Mouse (Mus musculus) CH12.LX (cell line): ENCODE measurements around the gene Zfp768. TPM values are rescaled to one million over a fixed set of nuclear protein-coding genes. Genes with fewer than 3 reads are reported as not detected.

Source experiments
- DNase-seq: peaks from one replicate; pipeline ENCODE4 v3.0.0-alpha.2; 2013; ENCODE audit errors: extremely low read depth
- H3K27ac ChIP-seq: 2 replicates; pipeline ENCODE4 v1.5.1; 2012; ENCODE audit warnings: low read depth, mild to moderate bottlenecking, control low read depth, moderate library complexity; ENCODE audit not compliant: insufficient read depth
- H3K27me3 ChIP-seq: replicated peaks from 2 replicates; pipeline ENCODE3; 2012; ENCODE audit warnings: inconsistent platforms
- H3K36me3 ChIP-seq, 2 experiments: replicated peaks in 1 of 2; 2 replicates each; pipeline versions ENCODE3 to v1.6.1; 2012; ENCODE audit warnings: inconsistent platforms in 1 of 2, low read length in 1 of 2, mild to moderate bottlenecking in 1 of 2, mixed read lengths in 1 of 2, moderate library complexity in 1 of 2; ENCODE audit not compliant: control insufficient read depth in 1 of 2, insufficient read depth in 1 of 2
- H3K4me1 ChIP-seq, 2 experiments: 2 replicates each; pipeline ENCODE4 v1.6.1; 2012; ENCODE audit warnings: inconsistent platforms in 1 of 2, moderate library complexity in 1 of 2; ENCODE audit not compliant: insufficient read depth in 2 of 2, control insufficient read depth in 1 of 2
- H3K4me2 ChIP-seq: 2 replicates; pipeline ENCODE4 v1.6.1; 2012; ENCODE audit warnings: low read depth, mild to moderate bottlenecking, control low read depth; ENCODE audit not compliant: poor library complexity, insufficient read depth, severe bottlenecking
- H3K4me3 ChIP-seq, 3 experiments: fragments of 150-350 bp in 1 of 3; sonication (generic) in 1 of 3; replicated peaks in 1 of 3; 2 replicates each; pipeline versions ENCODE3 to v1.5.1; 2011 to 2012; ENCODE audit warnings: low read depth in 2 of 3, low read length in 2 of 3, mild to moderate bottlenecking in 2 of 3, moderate library complexity in 2 of 3, control low read depth in 1 of 3, improper control_type of control experiment in 1 of 3, inconsistent platforms in 1 of 3, mixed read lengths in 1 of 3; ENCODE audit not compliant: poor library complexity in 1 of 3
- H3K79me2 ChIP-seq: replicated peaks from 2 replicates; pipeline ENCODE4 v1.6.1; 2012; ENCODE audit warnings: mild to moderate bottlenecking, moderate library complexity; ENCODE audit not compliant: control insufficient read depth, poor library complexity, insufficient read depth, severe bottlenecking; ENCODE audit errors: extremely low read depth
- H3K9ac ChIP-seq: 2 replicates; pipeline ENCODE4 v1.6.1; 2012; ENCODE audit warnings: low read depth, mild to moderate bottlenecking, control low read depth, moderate library complexity; ENCODE audit not compliant: insufficient read depth
- H3K9me3 ChIP-seq: replicated peaks from 2 replicates; pipeline ENCODE3; 2012; ENCODE audit warnings: low read length, inconsistent platforms, mixed read lengths
- CHD1 ChIP-seq: IDR thresholded peaks from 2 replicates; pipeline ENCODE4 v1.6.1; 2012; ENCODE audit warnings: low read depth, low read length, improper control_type of control experiment, inconsistent platforms
- CTCF ChIP-seq, 2 experiments: IDR thresholded peaks in 1 of 2; conservative IDR thresholded peaks in 1 of 2; 2 replicates each; pipeline ENCODE4 v1.5.1; 2011 to 2012; ENCODE audit warnings: low read depth in 2 of 2, low read length in 2 of 2, improper control_type of control experiment in 1 of 2, inconsistent platforms in 1 of 2, mild to moderate bottlenecking in 1 of 2, moderate library complexity in 1 of 2
- ETS1 ChIP-seq: conservative IDR thresholded peaks from 2 replicates; pipeline ENCODE4 v1.6.1; 2012; ENCODE audit warnings: low read depth, mild to moderate bottlenecking, inconsistent platforms, low read length, improper control_type of control experiment, moderate library complexity
- HCFC1 ChIP-seq: IDR thresholded peaks from 2 replicates; pipeline ENCODE4 v1.6.1; 2012; ENCODE audit warnings: low read depth, mild to moderate bottlenecking, inconsistent platforms, low read length, improper control_type of control experiment
- KAT2A ChIP-seq: IDR thresholded peaks from 2 replicates; pipeline ENCODE4 v1.6.1; 2012; ENCODE audit warnings: low read length, improper control_type of control experiment, inconsistent platforms; ENCODE audit not compliant: insufficient replicate concordance
- MAZ ChIP-seq: IDR thresholded peaks from 2 replicates; pipeline ENCODE4 v1.6.1; 2012; ENCODE audit warnings: low read depth, mild to moderate bottlenecking, inconsistent platforms, low read length, improper control_type of control experiment, moderate library complexity
- MEF2A ChIP-seq: IDR thresholded peaks from 2 replicates; pipeline ENCODE4 v1.6.1; 2014; ENCODE audit warnings: low read depth, mild to moderate bottlenecking, inconsistent platforms, low read length, improper control_type of control experiment, borderline replicate concordance
- MXI1 ChIP-seq: IDR thresholded peaks from 2 replicates; pipeline ENCODE4 v1.6.1; 2011; ENCODE audit warnings: mild to moderate bottlenecking, low read depth, low read length, improper control_type of control experiment
- RAD21 ChIP-seq: IDR thresholded peaks from 2 replicates; pipeline ENCODE4 v1.6.1; 2011; ENCODE audit warnings: low read depth, mild to moderate bottlenecking, low read length, improper control_type of control experiment, moderate library complexity
- RCOR1 ChIP-seq: conservative IDR thresholded peaks from 2 replicates; pipeline ENCODE4 v1.6.1; 2012; ENCODE audit warnings: low read depth, mild to moderate bottlenecking, inconsistent platforms, low read length, improper control_type of control experiment
- SMC3 ChIP-seq: IDR thresholded peaks from 2 replicates; pipeline ENCODE4 v1.6.1; 2011; ENCODE audit warnings: low read depth, low read length, improper control_type of control experiment
- TBP ChIP-seq: conservative IDR thresholded peaks from 2 replicates; pipeline ENCODE4 v1.6.1; 2011; ENCODE audit warnings: low read depth, low read length, improper control_type of control experiment
- TCF12 ChIP-seq: IDR thresholded peaks from 2 replicates; pipeline ENCODE4 v1.6.1; 2014; ENCODE audit warnings: low read depth, mild to moderate bottlenecking, inconsistent platforms, low read length, improper control_type of control experiment
- USF1 ChIP-seq: IDR thresholded peaks from 2 replicates; pipeline ENCODE4 v1.6.1; 2014; ENCODE audit warnings: low read depth, mild to moderate bottlenecking, inconsistent platforms, low read length, improper control_type of control experiment
- USF2 ChIP-seq: conservative IDR thresholded peaks from 2 replicates; pipeline ENCODE4 v1.6.1; 2011; ENCODE audit warnings: low read depth, low read length, improper control_type of control experiment
- ZC3H11A ChIP-seq: IDR thresholded peaks from 2 replicates; pipeline ENCODE4 v1.6.1; 2012; ENCODE audit warnings: low read depth, mild to moderate bottlenecking, inconsistent platforms, low read length, improper control_type of control experiment
- ZKSCAN1 ChIP-seq: IDR thresholded peaks from 2 replicates; pipeline ENCODE4 v1.6.1; 2012; ENCODE audit warnings: low read depth, inconsistent platforms, low read length, improper control_type of control experiment, borderline replicate concordance
- dilution Hi-C: fragments of 300-500 bp; cut with MboI; formaldehyde crosslinking; loops from 2 replicates; pipeline ENCODE4 v1.14.3; 2020; ENCODE audit warnings: low sequenced_read_pairs; ENCODE audit not compliant: extremely low pct_unique_long_range_greater_than_20kb, extremely low pct_ligation_motif_present
- in situ Hi-C: fragments of 300-500 bp; cut with MboI; formaldehyde crosslinking; loops from 3 replicates; pipeline ENCODE4 v1.14.3; 2019; ENCODE audit warnings: low sequenced_read_pairs, low pct_ligation_motif_present, low pct_unique_long_range_greater_than_20kb, mixed read lengths
- polyA plus RNA-seq: library from polyadenylated mRNA; unstranded; fragments of >175 nt; gene quantifications from 2 replicates; pipeline ENCODE4 v1.2.1, GENCODE M21; 2012; ENCODE audit warnings: low read depth; ENCODE audit not compliant: insufficient read length
- total RNA-seq, 2 experiments: library from RNA; depleted of rRNA; stranded (reverse); fragments of 300-350 nt in 1 of 2; fragments of >200 nt in 1 of 2; gene quantifications; 2 replicates each; pipeline ENCODE4 v1.2.3; 2012 to 2014

The Zfp768 gene
- total and polyA plus RNA-seq, 3 experiments: 5.0 to 9.9 (median 6.4) TPM

DNA sequence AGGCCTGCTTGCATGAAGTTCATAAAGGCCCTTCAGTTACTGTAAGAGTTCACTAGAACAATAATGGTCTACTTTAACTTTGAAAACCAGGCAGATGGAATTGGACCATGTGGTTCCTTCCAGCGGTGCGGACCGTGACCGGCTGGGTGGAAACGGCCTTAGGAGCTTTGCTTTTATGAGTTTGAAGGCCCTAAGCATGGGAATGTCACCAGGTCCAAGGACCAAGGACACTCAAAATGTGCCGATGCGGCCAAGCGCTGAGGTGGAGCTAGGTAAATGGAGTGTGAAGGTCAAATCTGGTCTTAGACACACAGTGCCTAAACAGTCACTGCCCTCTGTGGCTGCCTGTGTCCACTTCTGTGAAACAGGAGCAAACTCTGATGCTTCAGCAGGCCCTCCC is 4.0 kb downstream of the Zfp768 start:
- no peak for TF ChIP-seq KAT2A
- no peak for TF ChIP-seq MEF2A
- TF ChIP-seq ZC3H11A: no peak
- TF ChIP-seq SMC3: no peak
- no peak for TF ChIP-seq RAD21
- no peak for TF ChIP-seq RCOR1
- no peak for TF ChIP-seq HCFC1
- no peak for TF ChIP-seq MXI1
- no peak for TF ChIP-seq MAZ
- no peak for TF ChIP-seq CTCF (conservative IDR thresholded peaks at IDR 0.05 in 1 of 2, IDR thresholded peaks at IDR 0.05 in 1 of 2; ENCODE audit: low read depth in 2 of 2, low read length in 2 of 2)
- TF ChIP-seq CHD1: no peak
- no peak for TF ChIP-seq TBP
- TF ChIP-seq USF2: no peak
- no peak for TF ChIP-seq ZKSCAN1
- no peak for TF ChIP-seq TCF12
- TF ChIP-seq USF1: no peak
- no peak for TF ChIP-seq ETS1
- Histone ChIP-seq H3K9me3 (no peaks in the 10 kb centered on the region), H3K27me3 (no peaks in the 10 kb centered on the region), H3K27ac (no peak overlapping the region), H3K79me2 (no peaks in the 10 kb centered on the region), H3K4me3 (no peak overlapping the region), H3K4me1 (peaks cover 0 to 6% of the 10 kb centered on the region in 2 experiments; a peak in 2 of 4 replicates), H3K4me2 (no peak overlapping the region), H3K9ac (no peak overlapping the region), H3K36me3 (peaks cover 10 to 25% of the 10 kb centered on the region in 2 experiments)
- in situ Hi-C loops (no loop called here), dilution Hi-C loops (no loop called here)
- DNase-seq: no peak

DNA sequence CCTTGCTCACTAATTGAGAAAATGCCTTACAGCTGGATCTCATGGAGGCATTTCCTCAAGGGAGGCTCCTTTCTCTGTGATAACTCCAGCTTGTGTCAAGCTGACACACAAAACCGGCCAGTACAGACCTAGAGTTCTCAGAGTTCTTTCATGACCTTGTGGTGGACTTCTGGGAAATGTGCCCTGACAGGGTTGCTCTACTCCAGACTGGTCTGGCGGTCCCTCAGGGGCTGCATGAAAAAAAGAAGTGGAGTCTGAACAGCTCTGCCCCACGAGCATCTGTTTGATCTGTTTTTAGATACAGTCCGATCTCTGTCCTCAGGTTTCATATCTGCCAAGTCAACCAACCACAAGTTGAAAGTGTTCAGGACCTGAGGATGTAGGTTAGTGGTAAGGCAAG is 7.8 kb downstream of the Zfp768 start:
- Histone ChIP-seq H3K79me2 (no peaks in the 10 kb centered on the region), H3K4me2 (no peak overlapping the region), H3K36me3 (peaks cover 29 to 44% of the 10 kb centered on the region in 2 experiments), H3K27ac (no peak overlapping the region), H3K27me3 (no peaks in the 10 kb centered on the region), H3K4me1 (no peaks in the 10 kb centered on the region), H3K9ac (no peak overlapping the region), H3K9me3 (no peaks in the 10 kb centered on the region), H3K4me3 (no peak overlapping the region)
- TF ChIP-seq SMC3: no peak
- no peak for TF ChIP-seq CTCF (conservative IDR thresholded peaks at IDR 0.05 in 1 of 2, IDR thresholded peaks at IDR 0.05 in 1 of 2; ENCODE audit: low read depth in 2 of 2, low read length in 2 of 2)
- TF ChIP-seq TCF12: no peak
- TF ChIP-seq ETS1: no peak
- no peak for DNase-seq
- in situ Hi-C loops (loop anchor here (10.0 kb wide), 1 partner anchor 73 kb away; the partner anchor contains the start of gene Dctpp1), dilution Hi-C loops (no loop called here)
